Mouse (Mus musculus): ENCODE data around the gene Csrnp2.

GRCm38 (mm10) chr15:100527900-100528299 is 32.6 kb upstream of the Csrnp2 start:
- no peak for TF ChIP-seq ZNF384 (IDR thresholded peaks at IDR 0.05; ENCODE audit: low read depth, low read length)
- TF ChIP-seq CHD2 (IDR thresholded peaks at IDR 0.05; ENCODE audit: low read depth, low read length) = no peak

All from ES-E14 (cell line).